Mouse (Mus musculus): ENCODE results near the gene Bmp2k. TPM values are rescaled to one million over a fixed set of nuclear protein-coding genes. Genes with fewer than 3 reads are reported as not detected.

Bmp2k gene
- polyA plus RNA-seq, 1 experiment = 12.8 TPM

DNA sequence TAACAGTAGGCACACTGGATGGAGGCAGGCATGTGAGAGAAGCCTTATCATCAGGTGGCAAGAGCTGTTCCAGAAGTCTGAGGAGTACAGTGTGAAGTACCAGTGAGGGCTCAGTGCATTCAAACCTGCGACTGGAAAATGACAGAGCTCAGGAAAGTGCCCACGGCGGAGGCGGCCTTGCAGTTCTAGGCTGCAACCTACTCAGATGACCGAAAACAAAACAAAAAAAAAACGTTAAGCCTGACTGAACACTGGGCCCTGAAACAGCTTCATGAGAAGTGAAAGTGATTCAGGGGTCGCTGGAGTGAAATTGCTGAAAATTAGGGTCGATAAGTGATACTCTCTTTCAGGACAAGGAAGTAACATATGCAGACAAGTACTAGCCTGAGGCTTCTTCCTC lies 4.4 kb upstream of the Bmp2k start:
- DNase-seq (ENCODE audit: low read depth) = no peak
- TF ChIP-seq CTCF (IDR thresholded peaks at IDR 0.05; ENCODE audit: borderline replicate concordance, extremely low read depth, insufficient read depth, insufficient read length) (no peak), POLR2A (IDR thresholded peaks at IDR 0.05; ENCODE audit: borderline replicate concordance, extremely low read depth, insufficient read depth, insufficient read length, poor library complexity, severe bottlenecking) (no peak)

DNA sequence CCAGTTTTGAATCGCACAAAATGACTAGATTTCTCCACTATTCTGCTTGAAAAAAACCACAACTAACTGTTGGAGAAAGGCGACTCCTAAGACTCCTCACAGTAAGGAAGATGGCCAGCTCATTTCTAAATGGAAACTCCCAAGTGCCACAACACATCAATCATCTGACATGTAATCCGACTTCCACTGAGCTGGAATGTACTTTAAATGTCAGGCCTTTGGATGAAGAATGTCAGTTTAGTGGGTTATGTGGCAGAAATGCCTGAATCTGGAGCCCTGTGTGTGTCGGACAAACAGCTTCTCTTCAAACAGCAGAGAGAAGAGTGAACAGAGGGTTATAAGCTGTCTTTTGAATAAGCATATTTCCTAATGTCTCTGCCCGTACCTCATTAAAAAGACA lies 1.7 kb upstream of the Bmp2k start:
- no peak for TF ChIP-seq CTCF (IDR thresholded peaks at IDR 0.05; ENCODE audit: borderline replicate concordance, extremely low read depth, insufficient read depth, insufficient read length)
- no peak for TF ChIP-seq POLR2A (IDR thresholded peaks at IDR 0.05; ENCODE audit: borderline replicate concordance, extremely low read depth, insufficient read depth, insufficient read length, poor library complexity, severe bottlenecking)
- DNase-seq (ENCODE audit: low read depth) = peak; percentile 22

DNA sequence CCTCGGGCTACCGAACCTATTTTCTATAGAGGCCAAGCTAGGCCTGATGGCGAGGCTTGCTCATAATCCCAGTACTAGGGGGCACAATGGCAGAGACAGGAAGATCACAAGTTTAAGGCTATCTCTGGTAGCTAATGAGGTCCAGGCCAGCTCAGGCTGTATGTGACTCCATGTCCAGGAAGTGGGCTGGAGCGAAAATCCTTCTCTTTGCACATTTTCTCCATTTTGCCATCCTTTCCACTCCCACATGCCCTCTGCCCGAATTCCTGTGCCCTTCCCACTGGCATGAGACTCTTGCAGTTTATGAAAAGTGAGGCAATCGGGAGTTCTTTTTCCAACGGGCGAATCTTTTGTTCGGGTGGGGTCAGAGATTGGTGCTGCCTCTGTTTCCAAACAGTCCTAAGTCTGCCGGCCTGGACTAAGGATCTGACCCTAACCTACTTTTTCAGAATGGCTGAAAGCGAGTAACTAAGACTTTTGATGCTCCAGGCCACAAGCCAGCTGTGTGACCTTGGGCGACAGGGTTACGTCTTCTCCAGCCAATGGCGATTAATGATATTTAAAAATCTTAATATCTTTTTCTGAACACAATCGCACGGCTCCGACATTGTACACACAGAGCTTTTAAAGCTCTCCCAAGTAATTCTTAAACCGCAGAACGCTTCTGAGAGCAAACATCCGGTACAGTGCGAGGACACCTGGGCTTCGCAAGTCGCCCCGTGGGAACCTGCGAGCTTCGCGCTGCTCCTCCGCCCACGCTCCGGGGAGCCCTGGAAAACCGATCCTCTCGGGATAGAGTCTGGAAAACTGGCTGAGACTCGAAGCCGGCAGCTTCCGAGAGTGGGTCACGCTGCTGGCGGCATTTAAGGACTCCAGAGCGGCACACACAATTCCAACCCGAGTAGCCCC lies 834 bp upstream of the Bmp2k start:
- peak; percentile 33 for DNase-seq (ENCODE audit: low read depth)
- TF ChIP-seq POLR2A (IDR thresholded peaks at IDR 0.05; ENCODE audit: borderline replicate concordance, extremely low read depth, insufficient read depth, insufficient read length, poor library complexity, severe bottlenecking) (no peak), CTCF (IDR thresholded peaks at IDR 0.05; ENCODE audit: borderline replicate concordance, extremely low read depth, insufficient read depth, insufficient read length) (no peak)

DNA sequence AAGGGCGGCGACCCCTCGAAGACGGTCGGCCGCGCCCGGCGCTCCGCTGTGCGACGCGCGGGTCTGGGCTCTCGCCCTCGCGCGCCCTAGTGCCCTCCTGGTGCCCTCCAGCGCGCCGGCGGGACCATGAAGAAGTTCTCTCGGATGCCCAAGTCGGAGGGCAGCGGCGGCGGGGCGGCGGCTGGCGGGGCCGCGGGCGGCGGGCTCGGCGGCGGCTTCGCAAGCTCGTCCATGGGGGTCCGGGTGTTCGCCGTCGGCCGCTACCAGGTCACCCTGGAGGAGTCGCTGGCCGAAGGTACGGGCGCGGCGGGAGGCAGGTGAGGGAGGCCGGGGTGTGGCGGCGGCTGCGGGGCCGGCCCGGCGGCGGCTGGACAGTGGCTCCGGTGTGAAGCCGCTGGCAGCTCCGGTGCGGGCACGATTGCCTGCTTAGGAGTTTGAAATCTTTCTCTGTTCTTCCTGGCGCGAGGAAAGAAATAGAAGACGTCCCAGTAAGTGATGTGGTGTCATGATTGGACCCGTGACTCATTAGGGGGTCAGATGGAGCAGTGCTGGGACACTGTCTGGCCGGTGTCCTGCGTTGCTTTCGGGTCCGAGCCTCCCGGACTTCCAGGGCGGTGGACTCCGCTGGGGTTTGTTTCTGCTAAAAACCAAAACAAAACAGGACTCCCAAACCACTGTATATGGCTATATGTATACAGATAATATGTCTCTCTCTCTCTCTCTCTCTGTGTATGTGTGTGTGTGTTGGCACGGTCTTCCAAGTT lies 495 bp downstream of the Bmp2k start:
- no peak for TF ChIP-seq POLR2A (IDR thresholded peaks at IDR 0.05; ENCODE audit: borderline replicate concordance, extremely low read depth, insufficient read depth, insufficient read length, poor library complexity, severe bottlenecking)
- TF ChIP-seq CTCF (IDR thresholded peaks at IDR 0.05; ENCODE audit: borderline replicate concordance, extremely low read depth, insufficient read depth, insufficient read length) = no peak
- DNase-seq (ENCODE audit: low read depth) = peak; percentile 40

DNA sequence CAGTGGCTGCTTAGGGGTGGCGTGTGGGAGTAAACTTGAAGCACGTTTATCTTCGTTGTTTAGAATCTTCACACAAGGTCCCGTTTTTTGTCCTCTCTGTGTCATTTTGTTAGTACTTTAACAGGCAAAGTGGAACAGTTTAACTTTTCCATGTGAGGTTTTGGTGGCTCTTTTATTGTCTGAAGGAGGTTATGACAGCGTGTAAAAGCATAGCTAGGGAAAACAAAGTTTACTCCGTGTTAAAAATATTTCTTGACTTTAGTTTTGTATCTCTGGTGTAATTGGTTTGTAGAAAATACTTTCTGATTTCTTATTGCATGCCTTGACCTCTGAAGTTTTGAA lies 1.0 kb downstream of the Bmp2k start:
- no peak for TF ChIP-seq CTCF (IDR thresholded peaks at IDR 0.05; ENCODE audit: borderline replicate concordance, extremely low read depth, insufficient read depth, insufficient read length)
- TF ChIP-seq POLR2A (IDR thresholded peaks at IDR 0.05; ENCODE audit: borderline replicate concordance, extremely low read depth, insufficient read depth, insufficient read length, poor library complexity, severe bottlenecking) = no peak
- DNase-seq (ENCODE audit: low read depth) = no peak

DNA sequence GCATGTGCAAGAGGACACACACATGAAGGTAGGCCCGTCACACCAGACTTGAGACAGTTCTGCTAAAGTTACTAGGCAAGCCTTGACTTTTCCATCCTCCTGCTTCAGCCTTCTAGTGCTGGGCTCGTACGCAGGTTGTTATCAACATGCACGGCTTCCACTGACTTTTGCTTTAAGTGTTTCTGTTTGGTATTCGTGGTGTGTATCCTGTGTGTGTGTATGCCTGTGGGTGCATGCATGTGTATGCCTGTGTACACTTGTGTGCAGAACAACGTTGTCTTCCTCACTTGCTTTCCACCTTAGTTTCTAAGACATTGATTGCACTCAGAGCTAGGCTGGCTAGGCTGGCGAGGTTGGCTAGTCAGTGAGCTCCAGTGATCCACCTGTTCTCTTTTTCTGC lies 2.1 kb downstream of the Bmp2k start:
- no peak for TF ChIP-seq CTCF (IDR thresholded peaks at IDR 0.05; ENCODE audit: borderline replicate concordance, extremely low read depth, insufficient read depth, insufficient read length)
- no peak for TF ChIP-seq POLR2A (IDR thresholded peaks at IDR 0.05; ENCODE audit: borderline replicate concordance, extremely low read depth, insufficient read depth, insufficient read length, poor library complexity, severe bottlenecking)
- DNase-seq (ENCODE audit: low read depth) = no peak

DNA sequence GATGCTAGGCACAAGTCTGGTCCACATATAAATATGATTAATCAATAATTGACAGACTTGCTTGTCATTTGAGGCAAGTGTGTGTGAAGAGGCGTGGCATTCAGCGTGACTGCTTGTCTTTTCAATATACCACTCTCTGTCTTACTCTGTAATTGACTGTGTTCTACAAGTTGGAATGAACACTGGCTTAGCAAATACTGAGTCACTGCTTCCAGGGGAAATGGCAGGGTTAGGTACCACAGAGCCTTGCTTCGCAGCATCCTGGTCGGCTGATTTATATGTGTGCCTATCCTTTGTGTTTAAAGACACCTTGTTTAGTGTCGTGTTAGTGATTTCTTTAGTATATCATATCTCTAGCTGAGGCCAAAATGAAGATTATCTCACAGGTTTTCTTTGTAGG lies 3.0 kb downstream of the Bmp2k start:
- no peak for DNase-seq (ENCODE audit: low read depth)
- TF ChIP-seq POLR2A (IDR thresholded peaks at IDR 0.05; ENCODE audit: borderline replicate concordance, extremely low read depth, insufficient read depth, insufficient read length, poor library complexity, severe bottlenecking) (no peak), CTCF (IDR thresholded peaks at IDR 0.05; ENCODE audit: borderline replicate concordance, extremely low read depth, insufficient read depth, insufficient read length) (no peak)

DNA sequence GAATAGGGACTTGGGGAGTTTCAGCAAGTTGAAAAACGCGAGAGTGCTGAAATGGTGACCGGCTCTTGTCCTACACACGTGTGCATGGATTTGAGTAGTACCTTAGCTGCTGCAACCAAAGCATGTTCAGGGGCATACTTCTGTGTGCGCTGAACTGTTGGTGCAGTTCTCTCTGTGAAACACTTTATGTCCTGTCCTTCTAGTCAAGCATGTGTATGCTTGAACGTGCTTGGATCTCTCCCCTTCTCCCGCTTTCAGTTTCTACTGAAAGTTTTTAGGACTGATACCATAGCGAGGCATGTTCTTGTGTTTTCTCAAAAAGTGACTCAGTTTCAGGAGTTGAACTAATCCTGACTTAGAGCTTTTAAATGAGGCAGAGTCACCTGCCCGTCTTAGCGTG lies 3.7 kb downstream of the Bmp2k start:
- TF ChIP-seq POLR2A (IDR thresholded peaks at IDR 0.05; ENCODE audit: borderline replicate concordance, extremely low read depth, insufficient read depth, insufficient read length, poor library complexity, severe bottlenecking) (no peak), CTCF (IDR thresholded peaks at IDR 0.05; ENCODE audit: borderline replicate concordance, extremely low read depth, insufficient read depth, insufficient read length) (no peak)
- DNase-seq (ENCODE audit: low read depth) = no peak

DNA sequence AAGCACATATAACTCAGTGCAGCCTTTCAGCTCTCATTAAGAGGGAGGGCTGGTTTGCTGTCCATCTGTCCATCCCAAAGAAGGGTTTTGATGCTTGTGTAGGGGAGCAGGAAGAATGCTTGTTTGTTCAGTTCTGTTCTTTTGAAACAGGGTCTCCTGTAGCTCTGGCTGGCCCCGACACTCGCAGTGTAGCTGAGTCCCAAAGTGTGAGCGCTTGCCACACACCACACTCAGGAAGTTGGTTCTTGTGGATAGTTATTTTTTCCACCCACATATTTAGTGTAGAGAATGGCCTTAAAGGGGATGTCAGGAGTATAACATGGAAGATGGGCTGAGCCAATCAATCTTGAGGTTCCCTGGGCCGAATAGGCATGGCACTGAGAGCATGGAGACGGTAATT lies 4.1 kb downstream of the Bmp2k start:
- DNase-seq (ENCODE audit: low read depth) = no peak
- TF ChIP-seq CTCF (IDR thresholded peaks at IDR 0.05; ENCODE audit: borderline replicate concordance, extremely low read depth, insufficient read depth, insufficient read length) (no peak), POLR2A (IDR thresholded peaks at IDR 0.05; ENCODE audit: borderline replicate concordance, extremely low read depth, insufficient read depth, insufficient read length, poor library complexity, severe bottlenecking) (no peak)

DNA sequence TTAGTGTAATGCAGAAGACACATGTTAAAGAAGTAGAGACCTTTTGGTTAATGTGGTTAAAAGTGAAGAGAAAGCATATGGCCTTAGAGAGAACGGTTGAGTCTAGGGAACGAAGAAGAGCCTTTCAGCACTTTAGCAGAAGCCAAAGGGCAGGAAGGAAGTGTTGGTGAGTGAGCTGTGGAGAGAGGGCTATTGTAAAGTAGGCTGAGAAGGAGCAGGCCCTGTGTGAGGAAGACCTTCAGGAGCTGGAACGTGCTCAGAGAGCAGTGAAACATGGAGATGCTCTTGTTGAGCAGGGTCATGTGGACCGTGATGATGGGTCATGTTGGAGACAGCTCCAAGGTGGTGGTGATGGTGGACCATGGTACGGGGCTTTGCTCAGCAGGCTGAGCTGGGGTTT lies 4.8 kb downstream of the Bmp2k start:
- DNase-seq (ENCODE audit: low read depth) = no peak
- TF ChIP-seq CTCF (IDR thresholded peaks at IDR 0.05; ENCODE audit: borderline replicate concordance, extremely low read depth, insufficient read depth, insufficient read length) = no peak
- TF ChIP-seq POLR2A (IDR thresholded peaks at IDR 0.05; ENCODE audit: borderline replicate concordance, extremely low read depth, insufficient read depth, insufficient read length, poor library complexity, severe bottlenecking) = no peak

DNA sequence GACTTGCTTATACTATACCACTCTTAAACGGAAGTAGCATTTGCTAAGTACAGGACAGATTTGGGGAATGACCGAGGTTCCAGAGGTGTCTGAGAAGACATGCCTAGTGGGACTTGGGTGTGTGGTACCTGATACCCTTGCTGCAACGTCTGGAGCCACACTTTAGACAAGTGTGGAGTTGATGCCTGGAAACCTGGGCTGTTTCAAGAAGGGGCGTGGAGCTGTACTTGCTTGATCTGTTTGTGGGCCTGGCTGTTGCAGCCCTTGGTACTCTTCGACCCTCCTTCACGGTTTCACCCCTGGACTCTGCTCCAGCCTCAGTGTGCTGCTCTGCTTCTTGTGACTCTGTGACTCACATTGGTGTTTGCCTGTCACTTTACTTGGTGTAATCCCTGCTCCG lies 5.4 kb downstream of the Bmp2k start:
- DNase-seq (ENCODE audit: low read depth) = no peak
- no peak for TF ChIP-seq CTCF (IDR thresholded peaks at IDR 0.05; ENCODE audit: borderline replicate concordance, extremely low read depth, insufficient read depth, insufficient read length)
- TF ChIP-seq POLR2A (IDR thresholded peaks at IDR 0.05; ENCODE audit: borderline replicate concordance, extremely low read depth, insufficient read depth, insufficient read length, poor library complexity, severe bottlenecking) = no peak

Data from brain, embryonic 14.5 days (tissue).